Mouse (Mus musculus) hindbrain, postnatal 0 days (tissue): ENCODE measurements at regions not wholly inside any gene's neighbourhood (a gene's known extent, or its start where the extent isn't known, plus 50 kb on each side); places are given as distances from the start of the nearest gene placed in this dataset.

Source experiments
- ATAC-seq: fragments of 200-750 bp; cut with Nextera tagmentation; 2 replicates; pipeline ENCODE4 v1.8.0; 2017; ENCODE audit warnings: mild to moderate bottlenecking, moderate TSS enrichment, moderate library complexity
- DNase-seq: peaks from one replicate; pipeline ENCODE4 v3.0.0-alpha.2; 2015; ENCODE audit warnings: low spot score
- H3K27ac ChIP-seq: fragments of 300-500 bp; sonication (generic); 2 replicates; pipeline ENCODE4 v1.5.1; 2014; ENCODE audit warnings: mild to moderate bottlenecking
- H3K27me3 ChIP-seq: fragments of 300-500 bp; sonication (generic); 2 replicates; pipeline ENCODE4 v1.6.1; 2014; ENCODE audit warnings: low read length, mixed read lengths; ENCODE audit not compliant: insufficient read depth
- H3K36me3 ChIP-seq: fragments of 300-500 bp; sonication (generic); 2 replicates; pipeline ENCODE4 v1.6.1; 2014; ENCODE audit warnings: low read length, mixed read lengths; ENCODE audit not compliant: insufficient read depth
- H3K4me1 ChIP-seq: fragments of 300-500 bp; sonication (generic); 2 replicates; pipeline ENCODE4 v1.6.1; 2014; ENCODE audit warnings: antibody characterized with exemption, low read length, mixed read lengths; ENCODE audit not compliant: insufficient read depth
- H3K4me2 ChIP-seq: fragments of 300-500 bp; sonication (generic); 2 replicates; pipeline ENCODE4 v1.6.1; 2014; ENCODE audit warnings: low read depth, mild to moderate bottlenecking, low read length, moderate library complexity, mixed read lengths
- H3K4me3 ChIP-seq: fragments of 300-500 bp; sonication (generic); 2 replicates; pipeline ENCODE4 v1.5.1; 2014; ENCODE audit warnings: low read length
- H3K9ac ChIP-seq: fragments of 300-500 bp; sonication (generic); replicated peaks from 2 replicates; pipeline ENCODE4 v1.6.1; 2014; ENCODE audit warnings: mild to moderate bottlenecking, low read length, moderate library complexity, mixed read lengths
- H3K9me3 ChIP-seq: fragments of 300-500 bp; sonication (generic); 2 replicates; pipeline ENCODE4 v1.6.1; 2016; ENCODE audit warnings: low read length, mixed read lengths
- CTCF ChIP-seq: IDR thresholded peaks from 2 replicates; pipeline ENCODE4 v1.5.1; 2016; ENCODE audit warnings: antibody characterized with exemption, control low read depth, low read depth
- WGBS: fragments of 180-500 bp; shearing (Covaris S2); extraction: QIAGEN DNeasy Blood & Tissue Kit; methylation state at CpG from one replicate; pipeline ENCODE4 v1.1.7; 2014; 5-methylcytosine and 5-hydroxymethylcytosine counted together

- Histone ChIP-seq H3K4me2 (no peak overlapping the region), H3K9me3 (no peaks in the 10 kb centered on the region), H3K4me1 (no peaks in the 10 kb centered on the region), H3K4me3 (no peak overlapping the region), H3K27ac (no peak overlapping the region), H3K36me3 (no peaks in the 10 kb centered on the region), H3K27me3 (no peaks in the 10 kb centered on the region), H3K9ac (no peak overlapping the region)
- peak; percentile 86 for DNase-seq
- TF ChIP-seq CTCF = peak; percentile 83
- peak; percentile 68; the same call in 1 of the 2 replicates for ATAC-seq
- 53% methylated on average over 14 of the region's 14 CpGs for WGBS
These were observed 104.3 kb downstream of the Fam168b start for GRCm38 (mm10) chr1:34738386-34739067.

GRCm38 (mm10) chr1:34739621-34740020 lies 103.2 kb downstream of the Fam168b start:
- no peaks in the 10 kb centered on the region for H3K36me3 ChIP-seq
- H3K4me3 ChIP-seq = no peak overlapping the region
- TF ChIP-seq CTCF = no peak
- H3K4me1 ChIP-seq = no peaks in the 10 kb centered on the region
- no peak overlapping the region for H3K4me2 ChIP-seq
- H3K27ac ChIP-seq = no peak overlapping the region
- ATAC-seq (no peak), DNase-seq (no peak)
- H3K27me3 ChIP-seq = no peaks in the 10 kb centered on the region
- 63% methylated on average over 4 of the region's 4 CpGs for WGBS
- H3K9me3 ChIP-seq = no peaks in the 10 kb centered on the region
- H3K9ac ChIP-seq = no peak overlapping the region

GRCm38 (mm10) chr1:34740891-34741290 lies 102.0 kb downstream of the Fam168b start:
- Histone ChIP-seq H3K4me3 (no peak overlapping the region), H3K4me1 (no peaks in the 10 kb centered on the region), H3K27me3 (no peaks in the 10 kb centered on the region), H3K4me2 (no peak overlapping the region), H3K9me3 (no peaks in the 10 kb centered on the region), H3K9ac (no peak overlapping the region), H3K36me3 (no peaks in the 10 kb centered on the region), H3K27ac (no peak overlapping the region)
- 64% methylated on average over 7 of the region's 7 CpGs for WGBS
- ATAC-seq (no peak), DNase-seq (no peak)
- TF ChIP-seq CTCF = no peak

- no peak overlapping the region for H3K4me2 ChIP-seq
- WGBS = 56% methylated on average over 2 of the region's 2 CpGs
- no peaks in the 10 kb centered on the region for H3K9me3 ChIP-seq
- H3K27ac ChIP-seq = no peak overlapping the region
- no peak for TF ChIP-seq CTCF
- H3K36me3 ChIP-seq = no peaks in the 10 kb centered on the region
- H3K4me1 ChIP-seq = no peaks in the 10 kb centered on the region
- no peak overlapping the region for H3K9ac ChIP-seq
- no peak overlapping the region for H3K4me3 ChIP-seq
- ATAC-seq = no peak
- DNase-seq = no peak
- no peaks in the 10 kb centered on the region for H3K27me3 ChIP-seq
These were observed 100.6 kb downstream of the Fam168b start for GRCm38 (mm10) chr1:34742234-34742633.

DNA sequence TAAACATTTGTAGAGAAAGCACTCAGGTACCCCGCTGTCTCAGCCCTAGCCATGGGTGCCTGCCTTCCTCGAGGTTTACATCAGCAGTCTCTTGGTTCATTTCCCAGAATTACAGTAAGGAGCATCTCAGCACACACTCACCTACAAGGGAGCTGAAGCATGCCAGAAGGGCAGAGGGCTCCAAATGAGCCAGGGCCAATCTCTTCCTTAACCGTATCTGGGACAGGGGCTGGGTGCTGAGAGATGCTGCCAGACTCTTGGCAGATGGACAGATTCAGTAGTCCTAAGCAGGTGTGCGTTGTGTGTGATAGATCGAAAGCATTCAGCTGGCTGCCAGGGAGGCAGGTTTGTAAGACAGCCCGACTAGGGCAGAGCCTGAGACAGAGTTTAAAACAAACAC lies 97.0 kb downstream of the Fam168b start:
- H3K4me3 ChIP-seq = no peak overlapping the region
- H3K4me1 ChIP-seq = peaks cover 6% of the 10 kb centered on the region; the same call in 1 of the 2 replicates
- H3K9me3 ChIP-seq = no peaks in the 10 kb centered on the region
- ATAC-seq = no peak
- TF ChIP-seq CTCF = no peak
- no peak overlapping the region for H3K27ac ChIP-seq
- no peak overlapping the region for H3K9ac ChIP-seq
- H3K36me3 ChIP-seq = no peaks in the 10 kb centered on the region
- H3K27me3 ChIP-seq = no peaks in the 10 kb centered on the region
- DNase-seq = no peak
- WGBS = 65% methylated on average over 6 of the region's 6 CpGs
- no peak overlapping the region for H3K4me2 ChIP-seq

GRCm38 (mm10) chr1:34749161-34750040 lies 93.5 kb downstream of the Fam168b start:
- peak overlapping the region; percentile 22; the same call in 1 of the 2 replicates for H3K27ac ChIP-seq
- peaks cover 6% of the 10 kb centered on the region; the same call in 1 of the 2 replicates for H3K4me1 ChIP-seq
- peak overlapping the region; percentile 75 for H3K4me3 ChIP-seq
- DNase-seq (peak; percentile 46), ATAC-seq (peak; percentile 29; the same call in 1 of the 2 replicates)
- H3K27me3 ChIP-seq = no peaks in the 10 kb centered on the region
- H3K9me3 ChIP-seq = no peaks in the 10 kb centered on the region
- H3K36me3 ChIP-seq = no peaks in the 10 kb centered on the region
- no peak for TF ChIP-seq CTCF
- peak overlapping the region; percentile 88; the same call in 1 of the 2 replicates for H3K9ac ChIP-seq
- H3K4me2 ChIP-seq = peak overlapping the region; percentile 94
- WGBS = 13% methylated on average over 14 of the region's 14 CpGs
